Mouse (Mus musculus): ENCODE results near the gene Smarcc1. TPM values are rescaled to one million over a fixed set of nuclear protein-coding genes. Genes with fewer than 3 reads are reported as not detected.

Gene Smarcc1
- total and polyA plus RNA-seq, 3 experiments, result 30.4 to 97.0 (median 41.3) TPM

DNA sequence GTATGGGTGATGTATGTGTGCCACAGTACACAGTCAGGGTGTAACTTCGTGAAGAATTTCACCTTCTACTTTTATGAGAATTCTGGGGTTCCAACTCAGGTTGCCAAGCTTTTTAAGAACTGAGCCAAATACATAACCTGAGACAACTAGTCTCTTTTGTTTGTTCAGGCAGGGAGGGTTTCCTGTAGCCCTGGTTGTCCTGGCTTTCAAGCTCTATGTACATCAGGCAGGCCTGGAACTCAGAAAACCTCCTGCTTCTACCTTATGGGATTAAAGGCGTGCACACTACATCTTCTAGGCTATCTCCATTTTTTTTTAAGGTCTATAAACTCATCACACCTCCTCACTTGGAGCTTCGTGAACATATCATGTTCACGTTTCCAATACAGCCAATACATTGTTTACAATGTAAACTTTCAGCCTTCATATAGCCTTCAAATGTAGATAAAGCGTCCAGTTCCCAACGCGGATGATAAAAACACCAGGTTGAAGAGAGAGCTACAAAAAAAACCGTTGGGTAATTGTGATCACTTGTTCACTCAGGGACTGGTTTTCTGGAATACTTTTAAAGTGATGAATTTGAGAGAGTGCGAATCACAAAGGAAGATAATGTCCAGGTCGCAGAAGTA, 13.5 kb downstream of the Smarcc1 start:
- Histone ChIP-seq H3K36me3 (replicated peaks in 1 of 2; ENCODE audit: control insufficient read depth in 1 of 2, insufficient read depth in 1 of 2, low read length in 1 of 2) (peaks cover 7 to 20% of the 10 kb centered on the region in 2 experiments), H3K79me2 (replicated peaks; ENCODE audit: control insufficient read depth, extremely low read depth, insufficient read depth, poor library complexity, severe bottlenecking) (peaks cover 42% of the 10 kb centered on the region), H3K27me3 (replicated peaks) (no peaks in the 10 kb centered on the region), H3K4me2 (ENCODE audit: insufficient read depth, low read depth, poor library complexity, severe bottlenecking) (peak overlapping the region; percentile 87), H3K9me3 (replicated peaks; ENCODE audit: low read length) (no peaks in the 10 kb centered on the region), H3K4me1 (ENCODE audit: control insufficient read depth in 1 of 2, insufficient read depth in 2 of 2) (peaks cover 5 to 32% of the 10 kb centered on the region in 2 experiments; a peak in 3 of 4 replicates), H3K9ac (ENCODE audit: insufficient read depth, low read depth) (peak overlapping the region; percentile 88), H3K27ac (ENCODE audit: insufficient read depth, low read depth) (0 out of 2 replicates have a peak overlapping the region, but pooled peaks have one; percentile 27), H3K4me3 (replicated peaks in 1 of 3; ENCODE audit: low read depth in 2 of 3, low read length in 2 of 3, poor library complexity in 1 of 3) (peak overlapping the region; percentile 89 to 96 (median 90))
- in situ Hi-C loops (cut with MboI; ENCODE audit: low pct_ligation_motif_present, low pct_unique_long_range_greater_than_20kb, low sequenced_read_pairs) (no loop called here), dilution Hi-C loops (cut with MboI; ENCODE audit: extremely low pct_ligation_motif_present, extremely low pct_unique_long_range_greater_than_20kb, low sequenced_read_pairs) (no loop called here)
- DNase-seq (ENCODE audit: extremely low read depth), result no peak
- no peak for TF ChIP-seq E2F4 (IDR thresholded peaks at IDR 0.05; ENCODE audit: insufficient replicate concordance, low read depth, low read length)
- TF ChIP-seq MXI1 (IDR thresholded peaks at IDR 0.05; ENCODE audit: low read depth, low read length), result no peak
- no peak for TF ChIP-seq PAX5 (IDR thresholded peaks at IDR 0.05; ENCODE audit: low read length)
- peak; percentile 91; the same call in 1 of the 2 replicates for TF ChIP-seq CHD1 (IDR thresholded peaks at IDR 0.05; ENCODE audit: low read depth, low read length)
- no peak for TF ChIP-seq USF1 (IDR thresholded peaks at IDR 0.05; ENCODE audit: low read depth, low read length)
- no peak for TF ChIP-seq NRF1 (IDR thresholded peaks at IDR 0.05; ENCODE audit: low read depth, low read length)
- no peak for TF ChIP-seq MAFK (IDR thresholded peaks at IDR 0.05; ENCODE audit: insufficient replicate concordance, low read length)
- TF ChIP-seq RCOR1 (conservative IDR thresholded peaks at IDR 0.05; ENCODE audit: low read depth, low read length), result no peak
- peak; percentile 13; the same call in 1 of the 2 replicates for TF ChIP-seq IRF4 (IDR thresholded peaks at IDR 0.05; ENCODE audit: low read depth, low read length)
- TF ChIP-seq POLR2AphosphoS2 (IDR thresholded peaks at IDR 0.05; ENCODE audit: low read depth, low read length), result no peak
- no peak for TF ChIP-seq CTCF (conservative IDR thresholded peaks at IDR 0.05 in 1 of 2, IDR thresholded peaks at IDR 0.05 in 1 of 2; ENCODE audit: low read depth in 2 of 2, low read length in 2 of 2)
- TF ChIP-seq USF2 (conservative IDR thresholded peaks at IDR 0.05; ENCODE audit: low read depth, low read length), result no peak
- TF ChIP-seq POLR2A (IDR thresholded peaks at IDR 0.05; ENCODE audit: low read depth, low read length), result no peak
- no peak for TF ChIP-seq UBTF (IDR thresholded peaks at IDR 0.05; ENCODE audit: low read depth, low read length)
- TF ChIP-seq ZC3H11A (IDR thresholded peaks at IDR 0.05; ENCODE audit: low read depth, low read length), result no peak

DNA sequence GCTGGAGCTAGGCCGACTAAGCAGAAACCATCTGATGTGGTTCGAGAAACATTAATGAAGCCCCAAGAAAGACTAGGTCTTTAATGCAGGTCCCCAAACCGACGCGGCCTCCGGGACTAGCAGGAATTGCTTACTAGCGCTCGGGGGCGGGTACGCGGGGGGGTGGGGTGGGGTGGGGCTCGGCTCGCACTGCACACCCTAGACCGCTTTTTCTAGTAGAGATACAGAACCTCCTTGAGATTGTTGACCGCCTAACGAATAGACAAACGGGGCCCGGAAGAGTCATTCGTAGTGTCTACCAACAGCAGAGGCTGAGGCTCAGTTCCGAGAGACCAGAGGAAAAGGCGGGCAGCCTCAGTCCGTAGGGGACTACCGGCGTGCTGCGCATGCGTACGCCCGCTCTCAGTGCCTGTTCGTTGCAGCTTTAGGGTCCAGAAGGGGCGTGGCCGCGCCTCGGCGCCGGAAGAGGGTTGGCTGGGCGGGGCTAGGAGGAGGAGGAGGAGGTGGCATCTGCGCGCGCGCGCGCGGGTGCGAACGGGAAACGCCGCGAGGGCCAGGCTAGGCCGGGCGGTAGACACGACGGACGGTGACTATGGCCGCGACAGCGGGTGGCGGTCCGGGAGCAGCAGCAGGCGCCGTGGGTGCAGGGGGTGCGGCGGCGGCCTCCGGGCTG, 14.2 kb downstream of the Smarcc1 start:
- dilution Hi-C loops (cut with MboI; ENCODE audit: extremely low pct_ligation_motif_present, extremely low pct_unique_long_range_greater_than_20kb, low sequenced_read_pairs) (no loop called here), in situ Hi-C loops (cut with MboI; ENCODE audit: low pct_ligation_motif_present, low pct_unique_long_range_greater_than_20kb, low sequenced_read_pairs) (no loop called here)
- H3K27ac ChIP-seq (ENCODE audit: insufficient read depth, low read depth), result peak overlapping the region; percentile 67
- H3K27me3 ChIP-seq (replicated peaks), result no peaks in the 10 kb centered on the region
- peak; percentile 98 for DNase-seq (ENCODE audit: extremely low read depth)
- peak overlapping the region; percentile 87 for H3K4me2 ChIP-seq (ENCODE audit: insufficient read depth, low read depth, poor library complexity, severe bottlenecking)
- H3K79me2 ChIP-seq (replicated peaks; ENCODE audit: control insufficient read depth, extremely low read depth, insufficient read depth, poor library complexity, severe bottlenecking), result peaks cover 48% of the 10 kb centered on the region
- peaks cover 12 to 27% of the 10 kb centered on the region in 2 experiments for H3K36me3 ChIP-seq (replicated peaks in 1 of 2; ENCODE audit: control insufficient read depth in 1 of 2, insufficient read depth in 1 of 2, low read length in 1 of 2)
- peaks cover 5 to 36% of the 10 kb centered on the region in 2 experiments; a peak in 3 of 4 replicates for H3K4me1 ChIP-seq (ENCODE audit: control insufficient read depth in 1 of 2, insufficient read depth in 2 of 2)
- H3K4me3 ChIP-seq (replicated peaks in 1 of 3; ENCODE audit: low read depth in 2 of 3, low read length in 2 of 3, poor library complexity in 1 of 3), result peak overlapping the region; percentile 90 to 96 (median 96)
- peak overlapping the region; percentile 96 for H3K9ac ChIP-seq (ENCODE audit: insufficient read depth, low read depth)
- H3K9me3 ChIP-seq (replicated peaks; ENCODE audit: low read length), result no peaks in the 10 kb centered on the region
- no peak for TF ChIP-seq USF1 (IDR thresholded peaks at IDR 0.05; ENCODE audit: low read depth, low read length)
- TF ChIP-seq ZC3H11A (IDR thresholded peaks at IDR 0.05; ENCODE audit: low read depth, low read length), result no peak
- TF ChIP-seq TBP (conservative IDR thresholded peaks at IDR 0.05; ENCODE audit: low read depth, low read length), result peak; percentile 75; the same call in 1 of the 2 replicates
- TF ChIP-seq MEF2A (IDR thresholded peaks at IDR 0.05; ENCODE audit: borderline replicate concordance, low read depth, low read length), result peak; percentile 29; the same call in 1 of the 2 replicates
- peak; percentile 57; the same call in 1 of the 2 replicates for TF ChIP-seq KAT2A (IDR thresholded peaks at IDR 0.05; ENCODE audit: insufficient replicate concordance, low read length)
- TF ChIP-seq NELFE (IDR thresholded peaks at IDR 0.05; ENCODE audit: low read depth, low read length), result peak; percentile 96
- TF ChIP-seq ETS1 (conservative IDR thresholded peaks at IDR 0.05; ENCODE audit: low read depth, low read length), result no peak
- TF ChIP-seq ZMIZ1 (IDR thresholded peaks at IDR 0.05; ENCODE audit: low read depth, low read length), result peak; percentile 58; the same call in 1 of the 2 replicates
- TF ChIP-seq PAX5 (IDR thresholded peaks at IDR 0.05; ENCODE audit: low read length), result no peak
- TF ChIP-seq GABPA (IDR thresholded peaks at IDR 0.05; ENCODE audit: insufficient replicate concordance, low read depth, low read length), result no peak
- TF ChIP-seq SIN3A (IDR thresholded peaks at IDR 0.05; ENCODE audit: low read length), result peak; percentile 23
- no peak for TF ChIP-seq UBTF (IDR thresholded peaks at IDR 0.05; ENCODE audit: low read depth, low read length)
- peak; percentile 71; the same call in 1 of the 2 replicates for TF ChIP-seq MAZ (IDR thresholded peaks at IDR 0.05; ENCODE audit: low read depth, low read length)
- peak; percentile 98 for TF ChIP-seq NRF1 (IDR thresholded peaks at IDR 0.05; ENCODE audit: low read depth, low read length)
- peak; percentile 89 for TF ChIP-seq POLR2A (IDR thresholded peaks at IDR 0.05; ENCODE audit: low read depth, low read length)
- peak; percentile 35; the same call in 1 of the 2 replicates for TF ChIP-seq IRF4 (IDR thresholded peaks at IDR 0.05; ENCODE audit: low read depth, low read length)
- TF ChIP-seq CHD1 (IDR thresholded peaks at IDR 0.05; ENCODE audit: low read depth, low read length), result 0 out of 2 replicates have a peak, but pooled peaks have one; percentile 52
- peak; percentile 84; the same call in 1 of the 2 replicates for TF ChIP-seq TCF12 (IDR thresholded peaks at IDR 0.05; ENCODE audit: low read depth, low read length)
- TF ChIP-seq JUND (conservative IDR thresholded peaks at IDR 0.05; ENCODE audit: low read depth, low read length), result no peak
- peak; percentile 78; the same call in 1 of the 2 replicates for TF ChIP-seq E2F4 (IDR thresholded peaks at IDR 0.05; ENCODE audit: insufficient replicate concordance, low read depth, low read length)
- peak; percentile 63; the same call in 1 of the 2 replicates for TF ChIP-seq POLR2AphosphoS2 (IDR thresholded peaks at IDR 0.05; ENCODE audit: low read depth, low read length)
- TF ChIP-seq MXI1 (IDR thresholded peaks at IDR 0.05; ENCODE audit: low read depth, low read length), result peak; percentile 23; the same call in 1 of the 2 replicates
- TF ChIP-seq CTCF (conservative IDR thresholded peaks at IDR 0.05 in 1 of 2, IDR thresholded peaks at IDR 0.05 in 1 of 2; ENCODE audit: low read depth in 2 of 2, low read length in 2 of 2), result no peak
